Mouse (Mus musculus) erythroid progenitor cell, adult 5-6 weeks (primary cell): Measurements from ENCODE around the gene Cyp3a41a. TPM values are rescaled to one million over a fixed set of nuclear protein-coding genes. Genes with fewer than 3 reads are reported as not detected.
"Not testable (repeated sequence)": the region's sequence is repeated elsewhere in the genome, so short reads cannot be mapped to it uniquely, and the experiment has no call there.

Experiments
- ATAC-seq: replicated peaks from 2 replicates; pipeline ENCODE4 v1.8.0; 2016; ENCODE audit warnings: moderate number of reproducible peaks, mild to moderate bottlenecking, moderate TSS enrichment, inconsistent platforms; ENCODE audit not compliant: poor library complexity, low FRiP score, severe bottlenecking
- total RNA-seq, 2 experiments: library from RNA; stranded (forward) in 1 of 2; stranded (reverse) in 1 of 2; fragments of 150-400 nt in 1 of 2; fragments of 186-747, 209-891 nt in 1 of 2; gene quantifications; 2 replicates each; pipeline versions ENCODE4 v1.2.3 to v1.2.4; 2015 to 2017; ENCODE audit warnings: low replicate concordance in 2 of 2

Gene Cyp3a41a
- total RNA-seq (2015; ENCODE audit: low replicate concordance) (not detected in 2 replicates), total RNA-seq (2017; ENCODE audit: low replicate concordance) (not detected in 2 replicates)

- ATAC-seq: not testable (repeated sequence)
Measured at GRCm38 (mm10) chr5:145720036-145720435, at the start of gene Cyp3a41a. Gene Cyp3a41a (minus strand): TSS chr5:145720136.

DNA sequence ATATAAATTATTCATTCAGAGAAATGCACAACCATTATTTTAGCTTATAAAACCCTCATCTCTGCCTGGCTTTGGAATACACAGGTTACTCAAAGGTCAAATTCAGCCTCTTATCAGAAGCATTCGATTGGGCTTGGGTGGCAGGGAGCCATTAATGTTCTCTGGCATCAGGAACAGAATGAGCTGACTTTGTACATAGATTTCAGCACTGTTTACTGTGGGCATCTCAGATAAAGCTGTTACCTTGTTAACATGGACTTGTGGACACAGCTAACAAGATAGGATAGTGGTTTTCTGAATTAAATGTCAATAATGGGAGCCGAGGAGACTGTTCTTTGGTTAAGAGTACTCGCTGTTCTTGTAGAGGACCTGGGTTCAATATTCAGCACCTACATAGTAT, 17.6 kb upstream of the Cyp3a41a start:
- ATAC-seq: not testable (repeated sequence)

DNA sequence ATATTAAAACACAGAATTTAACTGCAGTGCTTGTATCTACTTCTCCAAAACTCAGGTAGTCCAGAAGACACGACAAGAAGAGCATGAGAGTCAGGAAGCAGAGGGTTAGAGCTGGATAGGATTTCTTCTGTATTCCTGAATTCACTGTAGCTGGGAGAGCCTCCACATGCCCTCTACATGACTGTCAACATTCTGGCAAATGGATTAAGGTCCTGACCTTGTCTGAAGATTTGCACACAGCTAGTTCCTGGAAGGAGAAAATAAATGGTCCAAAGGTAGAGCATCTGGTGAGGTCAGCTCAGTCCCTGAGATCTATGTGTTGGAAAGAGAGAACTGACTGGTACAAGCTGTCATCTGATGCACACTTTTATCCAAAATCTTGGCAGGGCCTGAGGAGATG, 5.6 kb downstream of the Cyp3a41a start:
- not testable (repeated sequence) for ATAC-seq

GRCm38 (mm10) chr5:145707372-145707771, 12.6 kb downstream of the Cyp3a41a start:
- ATAC-seq: not testable (repeated sequence)

GRCm38 (mm10) chr5:145662007-145662406, 57.9 kb downstream of the Cyp3a41a start:
- ATAC-seq: no peak

DNA sequence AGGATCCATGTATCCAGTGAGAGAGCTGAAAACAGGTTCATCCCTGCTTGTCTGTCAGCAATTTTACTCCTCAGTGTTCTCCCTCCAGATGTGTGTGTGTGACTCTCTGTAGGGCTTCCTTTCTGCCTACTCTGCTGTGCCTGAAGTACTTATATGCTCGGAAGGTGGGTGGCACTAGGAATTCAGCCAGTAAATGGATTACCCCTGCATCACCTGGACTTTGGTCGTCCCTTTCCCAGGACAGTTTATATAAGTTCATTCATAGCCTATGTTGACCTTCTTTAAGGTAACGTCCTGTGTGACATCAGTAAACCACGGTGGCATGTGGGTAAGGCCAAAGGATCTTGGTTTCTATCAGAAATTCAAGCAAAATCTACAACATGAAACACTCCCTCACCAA, 72.2 kb downstream of the Cyp3a41a start:
- ATAC-seq: no peak

Other genes with a start within 250 kb of the Cyp3a41a start
- gene Cyp3a41b, start 135.4 kb downstream of the Cyp3a41a start, total RNA-seq (2015; ENCODE audit: low replicate concordance): not detected in 2 replicates
- gene Cyp3a41b, start 135.4 kb downstream of the Cyp3a41a start, total RNA-seq (2017; ENCODE audit: low replicate concordance): not detected in 2 replicates
- gene Cyp3a44, start 85.7 kb upstream of the Cyp3a41a start, total RNA-seq (2015; ENCODE audit: low replicate concordance): not detected in 2 replicates
- not detected in 2 replicates for gene Cyp3a44, start 85.7 kb upstream of the Cyp3a41a start, total RNA-seq (2017; ENCODE audit: low replicate concordance)
- gene Cyp3a11, start 159.8 kb upstream of the Cyp3a41a start, total RNA-seq (2015; ENCODE audit: low replicate concordance): not detected in 2 replicates
- not detected in 2 replicates for gene Cyp3a11, start 159.8 kb upstream of the Cyp3a41a start, total RNA-seq (2017; ENCODE audit: low replicate concordance)